Mouse (Mus musculus) lung, adult 18-20 months (tissue): ENCODE measurements around the gene Spon2.
A peak's percentile ranks its signal among the peaks of the same experiment; 100 is the strongest.

Experiments
- DNase-seq, 2 experiments: peaks; one replicate each; pipeline ENCODE4 v3.0.0; 2022; ENCODE audit warnings: mixed read lengths in 2 of 2

The Spon2 gene

GRCm38 (mm10) chr5:33217663-33218062 is 592 bp downstream of the Spon2 start:
- DNase-seq = no peak

- no peak for DNase-seq
Observed at GRCm38 (mm10) chr5:33214723-33215122, 3.5 kb downstream of the Spon2 start.

DNA sequence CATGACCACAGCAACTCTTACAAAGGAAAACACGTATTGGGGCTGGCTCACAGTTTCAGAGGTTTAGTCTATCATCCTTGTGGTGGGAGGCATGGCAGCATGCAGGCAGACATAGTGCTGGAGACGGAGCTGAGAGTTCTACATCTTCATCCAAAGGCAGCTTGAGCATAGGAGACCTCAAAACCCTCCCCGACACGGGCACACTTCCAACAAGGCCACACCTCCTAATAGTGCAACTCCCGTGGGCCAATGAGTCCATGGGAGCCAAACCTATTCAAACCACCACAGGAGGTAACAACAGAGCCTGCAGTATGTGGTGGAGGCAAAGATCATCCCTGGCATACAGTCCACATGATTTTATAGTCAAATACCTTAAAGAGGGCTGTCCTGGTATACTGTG is 7.0 kb downstream of the Spon2 start:
- DNase-seq = no peak

- DNase-seq = no peak
Observed at GRCm38 (mm10) chr5:33210515-33210914, 7.7 kb downstream of the Spon2 start.

GRCm38 (mm10) chr5:33208533-33209245 is 9.6 kb downstream of the Spon2 start:
- DNase-seq = no peak

GRCm38 (mm10) chr5:33207136-33207535 is 11.1 kb downstream of the Spon2 start:
- no peak for DNase-seq

- DNase-seq = no peak
Observed at GRCm38 (mm10) chr5:33206328-33206727, 11.9 kb downstream of the Spon2 start.

- no peak for DNase-seq
Observed at GRCm38 (mm10) chr5:33204284-33204683, 14.0 kb downstream of the Spon2 start.

DNA sequence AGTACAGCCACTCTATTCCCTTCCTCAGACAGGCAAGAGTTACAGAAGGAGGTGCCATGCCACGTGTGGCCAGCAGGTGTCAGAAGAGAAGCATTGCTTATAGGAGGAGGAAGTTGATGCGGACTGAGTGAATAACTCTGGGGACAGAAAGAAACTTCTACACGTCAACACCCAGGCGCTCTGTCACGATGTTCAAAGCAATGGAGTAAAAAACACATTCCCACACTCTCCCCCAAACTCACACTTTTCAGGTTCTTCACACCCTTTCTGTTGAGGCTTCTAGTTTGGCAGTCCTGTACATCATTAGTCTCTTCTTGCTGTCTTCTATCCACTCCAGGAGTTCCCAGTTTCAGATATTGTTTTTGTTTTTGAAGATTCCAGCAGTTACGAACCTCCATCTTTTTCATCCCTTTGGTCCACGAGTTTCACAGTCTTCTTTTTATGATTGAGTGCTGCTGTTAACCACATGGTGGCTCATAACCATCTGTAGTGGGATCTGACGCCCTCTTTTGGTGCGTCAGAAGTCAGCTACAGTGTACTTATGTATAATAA is 14.5 kb downstream of the Spon2 start:
- peak; percentile 74 to 78 for DNase-seq

DNA sequence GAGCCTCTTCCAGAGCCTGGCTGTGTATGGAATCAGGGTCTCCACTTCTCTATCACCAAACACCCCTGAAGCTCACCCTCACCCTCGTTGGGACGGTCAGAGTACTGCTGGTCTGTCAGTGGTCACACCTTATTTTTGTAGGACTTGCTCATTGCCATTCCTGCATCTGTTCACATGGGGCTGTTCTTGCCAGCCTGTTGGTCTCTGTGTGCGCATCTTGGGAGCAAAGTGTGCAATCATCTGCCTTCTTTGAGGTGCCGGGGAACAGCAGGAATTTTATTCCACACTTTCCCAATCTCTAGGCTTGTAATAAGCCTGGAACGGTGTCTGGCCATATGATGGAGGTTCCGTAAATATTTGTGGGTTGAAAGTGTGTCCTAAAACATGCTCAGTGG is 15.1 kb downstream of the Spon2 start:
- DNase-seq = no peak

DNA sequence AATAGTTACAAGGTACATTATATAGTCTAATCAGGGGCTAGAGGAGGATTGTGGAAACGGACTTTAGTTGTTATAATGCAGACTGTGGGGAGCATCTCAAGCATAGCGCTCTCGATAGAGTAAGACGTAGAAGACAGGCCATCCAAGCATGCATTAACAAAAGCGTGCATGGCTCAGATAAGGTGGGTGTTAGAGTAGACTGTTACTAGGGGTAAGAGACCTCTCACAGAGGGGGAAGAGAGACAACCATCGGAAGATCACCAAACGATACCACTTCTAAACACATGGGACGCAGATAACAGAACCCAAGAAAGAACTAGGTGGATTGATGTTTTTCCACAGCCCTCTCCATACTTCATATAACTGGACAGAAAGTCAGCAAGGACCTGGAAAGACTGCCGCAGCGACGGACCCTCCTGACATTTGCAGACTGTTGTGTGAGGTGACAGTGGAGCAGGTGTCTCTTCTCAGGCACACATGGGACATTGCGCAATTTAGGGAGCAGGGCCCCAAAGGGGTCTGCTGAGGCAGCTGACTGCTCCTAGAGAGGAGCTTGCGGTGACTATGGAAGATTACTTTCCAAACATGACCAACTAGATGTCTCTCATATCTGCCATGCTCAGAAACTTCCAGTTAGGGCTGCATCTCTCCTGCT is 15.6 kb downstream of the Spon2 start:
- no peak for DNase-seq

DNA sequence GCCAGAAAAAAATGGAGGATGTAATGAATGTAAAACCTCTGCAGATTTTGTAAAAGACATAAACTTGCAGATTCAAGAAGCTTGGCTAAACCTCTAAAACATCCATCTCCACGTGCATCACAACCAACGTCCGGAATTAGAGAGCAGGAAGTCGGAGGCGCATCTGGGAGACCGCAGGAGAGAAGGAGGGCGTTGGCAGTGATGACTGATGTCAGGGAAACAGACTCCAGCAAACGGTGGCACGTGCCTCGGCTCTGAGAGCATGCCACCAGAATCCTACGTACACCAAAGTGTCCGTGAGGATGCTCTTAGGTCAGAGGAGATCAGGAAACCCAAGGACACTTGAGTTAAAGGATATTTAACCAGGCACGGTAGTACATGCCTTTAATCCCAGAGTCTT is 16.6 kb downstream of the Spon2 start:
- DNase-seq = no peak

DNA sequence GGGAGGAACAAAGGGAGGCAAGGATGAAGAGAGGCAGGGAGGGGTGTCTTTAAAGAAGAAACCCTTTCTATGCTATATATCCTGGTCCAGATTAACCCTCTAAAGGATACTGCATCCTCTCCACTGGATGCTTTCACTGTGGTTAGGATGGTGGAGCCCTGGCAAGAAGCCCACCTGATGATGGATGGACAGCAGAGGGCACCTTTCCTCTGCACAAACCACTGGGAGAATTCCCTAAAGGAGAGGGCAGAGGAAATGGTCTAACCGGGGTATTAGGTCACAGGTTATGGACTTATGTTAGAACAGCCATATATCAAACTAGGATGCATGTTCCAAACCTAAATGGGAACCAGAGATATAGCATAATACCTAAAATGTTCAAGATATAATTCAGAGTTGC is 18.2 kb downstream of the Spon2 start:
- DNase-seq = no peak

DNA sequence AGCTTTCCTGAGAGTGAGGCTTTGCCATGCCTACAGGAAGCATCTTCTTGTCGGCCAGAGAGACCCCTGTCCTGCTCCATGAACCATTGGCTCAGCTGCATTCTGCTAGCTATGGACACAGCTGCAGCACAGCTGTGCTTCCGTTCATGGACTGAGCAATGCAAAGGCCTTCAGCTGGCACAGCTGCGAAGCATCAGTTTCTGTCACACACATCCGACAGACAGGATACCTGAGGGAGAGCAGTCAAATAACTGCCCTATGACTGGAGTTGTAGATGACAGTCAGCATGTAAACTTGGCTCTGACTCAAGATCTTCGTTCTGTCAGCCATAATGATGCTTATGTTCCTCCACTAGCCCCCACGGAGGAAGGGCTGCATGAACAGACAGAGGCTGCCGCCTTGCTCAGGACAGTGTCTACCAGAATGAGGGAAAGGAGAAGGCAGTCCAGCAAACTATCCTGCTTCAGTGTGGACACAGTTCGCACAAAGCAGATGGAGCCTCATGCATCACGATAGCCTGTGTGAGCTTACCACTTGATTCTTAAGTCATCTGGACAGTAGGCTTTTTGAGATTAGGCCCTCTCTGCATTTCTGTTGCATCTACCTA is 22.9 kb downstream of the Spon2 start:
- no peak for DNase-seq

DNA sequence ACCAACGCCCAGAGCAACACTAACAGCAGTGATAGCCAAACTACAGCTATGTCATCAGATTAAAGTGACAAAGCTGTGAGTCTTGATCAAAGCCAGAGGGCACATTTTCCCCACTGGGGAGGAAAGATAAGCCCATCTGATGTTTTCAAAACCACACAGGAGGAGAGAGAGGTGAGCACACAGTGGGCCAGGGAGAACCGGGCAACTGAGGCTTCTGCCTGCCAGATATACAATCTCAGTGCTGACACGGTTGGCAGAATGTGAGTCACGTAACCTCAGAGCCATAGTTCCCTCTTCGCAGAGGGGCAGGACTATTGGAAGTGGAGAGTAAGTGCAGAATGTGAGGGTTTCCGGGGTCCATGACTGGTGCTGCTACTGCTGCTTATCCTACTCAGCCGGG is 24.7 kb downstream of the Spon2 start:
- DNase-seq = no peak
